Mouse (Mus musculus): ENCODE data around the gene Cnnm2.

DNA sequence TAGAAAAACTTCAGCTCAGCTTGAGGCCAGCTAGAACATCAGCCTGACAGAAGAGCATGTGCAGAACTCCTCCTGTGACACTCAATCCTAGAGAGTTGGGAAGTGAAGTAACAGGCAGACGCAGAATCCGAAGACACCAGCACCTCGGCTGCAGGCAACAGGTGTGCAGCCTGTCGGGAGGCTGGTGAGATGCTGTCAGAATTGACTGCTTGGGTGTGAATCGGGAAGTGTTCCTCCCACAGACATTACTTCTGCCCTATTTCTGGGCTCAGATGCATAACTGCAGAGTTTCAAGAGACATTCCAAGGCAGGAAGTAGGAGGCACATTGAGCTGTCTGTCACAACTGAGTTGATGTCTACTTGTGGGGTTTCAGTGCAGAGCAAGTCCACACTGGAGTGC is 72.9 kb downstream of the Cnnm2 start:
- TF ChIP-seq CHD2 (IDR thresholded peaks at IDR 0.05; ENCODE audit: low read depth, low read length), result no peak
- no peak for TF ChIP-seq ZNF384 (IDR thresholded peaks at IDR 0.05; ENCODE audit: low read depth, low read length)

Measured in ES-E14 (cell line).